Mouse (Mus musculus) embryonic fibroblast, embryonic 13.5 days (primary cell): ENCODE measurements at regions not wholly inside any gene's neighbourhood (a gene's known extent, or its start where the extent isn't known, plus 50 kb on each side); places are given as distances from the start of the nearest gene placed in this dataset.

ENCODE experiments used
- H3K27ac ChIP-seq: 2 replicates; pipeline ENCODE4 v1.5.1; 2012; ENCODE audit warnings: low read length, control low read depth, inconsistent platforms; ENCODE audit not compliant: insufficient read depth
- H3K4me1 ChIP-seq: 2 replicates; pipeline ENCODE4 v1.6.1; 2011; ENCODE audit warnings: low read length; ENCODE audit not compliant: control insufficient read depth, insufficient read depth
- H3K4me3 ChIP-seq: 2 replicates; pipeline ENCODE4 v1.5.1; 2011; ENCODE audit warnings: mild to moderate bottlenecking, control low read depth, low read length; ENCODE audit not compliant: insufficient read depth
- CTCF ChIP-seq: IDR thresholded peaks from 2 replicates; pipeline ENCODE4 v1.5.1; 2011; ENCODE audit warnings: mild to moderate bottlenecking, control low read depth, low read length, moderate library complexity, borderline replicate concordance; ENCODE audit not compliant: insufficient read depth
- POLR2A ChIP-seq: IDR thresholded peaks from 2 replicates; pipeline ENCODE4 v1.6.1; 2011; ENCODE audit warnings: low read depth, mild to moderate bottlenecking, control low read depth, low read length, moderate library complexity

DNA sequence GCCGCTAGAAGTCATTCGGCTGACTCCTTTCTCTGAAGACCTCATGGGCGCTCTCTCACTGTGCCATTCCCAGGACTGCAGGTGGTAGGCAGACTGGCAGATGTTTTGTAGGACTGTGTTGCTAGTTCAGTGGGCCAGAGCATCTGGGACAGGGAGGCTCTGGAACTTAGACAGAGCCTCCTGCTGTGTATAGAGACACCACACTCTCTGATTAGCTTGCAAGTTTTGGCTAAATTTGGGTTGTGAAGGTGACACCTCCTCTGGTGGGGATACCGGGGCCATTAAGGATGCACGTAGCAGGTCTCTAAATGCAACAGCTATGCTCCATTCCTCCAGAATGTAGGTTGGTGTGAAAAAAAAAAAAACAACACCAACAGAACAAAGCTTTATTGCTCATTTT, 171.4 kb upstream of the Ppp2r3a start:
- Histone ChIP-seq H3K27ac (no peak overlapping the region), H3K4me1 (no peaks in the 10 kb centered on the region), H3K4me3 (no peak overlapping the region)
- no peak for TF ChIP-seq CTCF
- TF ChIP-seq POLR2A, result no peak

DNA sequence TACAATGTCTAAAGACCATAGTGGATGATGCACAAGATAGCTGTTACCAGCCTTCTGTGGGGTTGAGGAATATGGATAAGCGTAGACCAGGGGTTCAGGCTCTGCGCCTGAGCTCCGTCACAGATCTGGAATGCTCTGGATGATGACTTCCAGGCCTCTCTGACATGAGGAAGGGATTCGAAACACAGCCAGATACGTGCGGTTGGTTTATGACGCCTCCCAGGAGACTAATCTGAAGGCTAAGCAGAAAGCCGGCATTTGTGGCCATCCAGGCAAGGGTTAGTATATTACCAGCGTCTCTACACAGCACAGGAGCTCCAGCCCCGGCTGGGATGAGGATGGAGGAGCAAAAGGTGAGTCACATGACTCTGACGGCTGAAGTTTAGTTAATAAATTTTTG, 170.4 kb upstream of the Ppp2r3a start:
- no peak overlapping the region for H3K27ac ChIP-seq
- TF ChIP-seq POLR2A, result no peak
- no peak for TF ChIP-seq CTCF
- H3K4me3 ChIP-seq, result no peak overlapping the region
- no peaks in the 10 kb centered on the region for H3K4me1 ChIP-seq

DNA sequence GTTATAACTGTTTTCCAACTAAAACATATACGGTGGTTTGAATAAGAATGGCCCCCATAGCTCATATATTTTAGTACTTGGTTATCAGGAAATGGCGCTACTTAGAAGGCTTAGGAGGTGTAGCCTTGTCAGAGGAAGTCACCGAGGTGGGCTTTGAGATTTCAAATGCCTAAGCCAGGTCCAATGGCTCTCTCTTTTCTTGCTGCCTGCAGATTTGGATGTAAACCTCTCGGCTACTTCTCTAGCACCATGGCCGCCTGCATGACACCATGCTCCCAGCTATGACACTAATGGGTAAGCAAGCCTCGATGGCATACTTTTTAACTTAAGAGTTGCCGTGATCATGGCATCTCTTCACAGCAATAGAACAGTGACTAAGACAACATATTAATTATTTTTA, 169.5 kb upstream of the Ppp2r3a start:
- TF ChIP-seq CTCF (no peak), POLR2A (no peak)
- H3K4me3 ChIP-seq, result no peak overlapping the region
- no peak overlapping the region for H3K27ac ChIP-seq
- no peaks in the 10 kb centered on the region for H3K4me1 ChIP-seq

DNA sequence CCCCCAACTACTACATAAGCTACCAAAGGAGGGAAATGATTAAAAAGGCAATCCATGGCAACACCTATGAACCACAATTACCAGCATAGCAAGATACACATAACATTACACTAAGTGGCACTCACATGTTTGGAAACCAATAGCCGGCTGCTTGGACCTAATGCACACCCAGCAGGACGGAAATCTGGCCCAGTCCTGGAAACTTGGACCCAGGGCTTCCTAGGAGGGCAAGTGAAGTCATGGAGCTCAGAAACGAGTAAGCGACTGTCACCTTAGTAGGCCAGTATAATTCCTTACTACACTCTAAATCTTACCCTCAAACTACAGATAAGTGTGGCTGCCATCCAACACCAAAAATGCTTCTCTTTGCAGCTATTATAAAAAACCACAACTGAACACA, 168.6 kb upstream of the Ppp2r3a start:
- no peak overlapping the region for H3K4me3 ChIP-seq
- H3K4me1 ChIP-seq, result no peaks in the 10 kb centered on the region
- TF ChIP-seq POLR2A (no peak), CTCF (no peak)
- no peak overlapping the region for H3K27ac ChIP-seq

DNA sequence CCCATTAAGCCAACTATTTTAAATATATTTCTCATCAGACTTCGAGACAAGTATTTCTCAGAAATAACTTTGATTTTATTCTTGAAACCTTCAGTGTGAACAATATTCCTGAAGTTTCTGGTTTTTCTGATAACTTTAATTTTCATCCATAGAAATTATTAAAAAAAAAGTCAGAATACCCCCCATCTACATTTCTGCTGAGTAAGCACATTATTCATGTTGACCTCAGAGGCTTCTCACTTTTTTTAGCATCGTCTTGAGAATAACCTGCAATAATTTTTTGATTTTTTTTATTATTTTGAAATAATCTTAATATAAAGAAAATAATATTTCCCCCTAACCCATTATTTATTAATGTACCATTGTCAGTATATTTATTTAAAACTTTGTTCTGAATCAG, 166.1 kb upstream of the Ppp2r3a start:
- TF ChIP-seq POLR2A (no peak), CTCF (no peak)
- no peaks in the 10 kb centered on the region for H3K4me1 ChIP-seq
- no peak overlapping the region for H3K27ac ChIP-seq
- no peak overlapping the region for H3K4me3 ChIP-seq

DNA sequence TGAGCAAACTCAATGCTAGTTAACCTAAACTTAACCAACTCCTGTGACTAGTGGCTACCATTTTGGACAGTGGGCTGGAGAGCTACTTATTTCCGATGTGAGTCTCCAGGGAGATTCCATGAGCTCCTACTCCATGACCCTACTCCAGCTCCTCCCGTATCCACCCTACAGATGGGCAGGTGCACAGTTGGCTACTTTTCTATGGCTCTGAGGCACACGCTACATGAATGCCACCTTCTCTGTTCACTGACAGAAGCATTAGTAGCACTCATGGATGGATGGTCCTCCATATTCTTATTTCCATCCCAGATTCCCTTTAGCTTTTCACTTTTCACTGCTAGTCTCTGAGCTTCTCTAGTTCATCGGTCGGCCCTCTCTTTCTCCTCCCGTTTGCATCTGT, 164.7 kb upstream of the Ppp2r3a start:
- Histone ChIP-seq H3K4me3 (no peak overlapping the region), H3K4me1 (no peaks in the 10 kb centered on the region), H3K27ac (no peak overlapping the region)
- TF ChIP-seq POLR2A, result no peak
- no peak for TF ChIP-seq CTCF

DNA sequence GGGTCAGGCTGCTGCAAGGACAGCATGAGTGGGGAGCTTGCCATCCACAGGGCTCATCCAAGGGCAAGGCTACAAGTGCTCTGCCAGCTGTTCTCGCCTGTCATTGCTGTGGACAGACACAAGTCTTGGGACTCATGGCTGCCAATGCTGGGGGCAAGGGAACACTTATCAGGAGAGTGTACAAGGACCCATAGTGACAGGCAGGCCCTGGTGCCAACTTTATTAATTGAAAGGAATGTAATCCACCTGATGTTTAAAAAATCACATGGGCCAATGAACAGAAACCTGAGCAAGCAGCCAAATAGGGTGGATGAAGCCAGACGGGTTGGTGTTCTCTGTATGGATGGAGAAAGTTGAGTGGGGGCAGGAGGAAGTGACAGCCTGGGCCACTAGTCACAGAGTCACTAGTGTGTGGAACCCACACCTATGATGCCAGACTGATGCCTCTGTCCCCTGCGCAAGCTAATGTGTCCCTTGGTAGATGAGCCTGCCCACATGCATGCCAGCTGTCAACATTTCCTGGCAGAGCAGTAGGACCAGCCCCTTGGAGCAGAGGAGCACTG, 161.6 kb upstream of the Ppp2r3a start:
- no peaks in the 10 kb centered on the region for H3K4me1 ChIP-seq
- no peak for TF ChIP-seq POLR2A
- TF ChIP-seq CTCF, result no peak
- no peak overlapping the region for H3K4me3 ChIP-seq
- H3K27ac ChIP-seq, result no peak overlapping the region

DNA sequence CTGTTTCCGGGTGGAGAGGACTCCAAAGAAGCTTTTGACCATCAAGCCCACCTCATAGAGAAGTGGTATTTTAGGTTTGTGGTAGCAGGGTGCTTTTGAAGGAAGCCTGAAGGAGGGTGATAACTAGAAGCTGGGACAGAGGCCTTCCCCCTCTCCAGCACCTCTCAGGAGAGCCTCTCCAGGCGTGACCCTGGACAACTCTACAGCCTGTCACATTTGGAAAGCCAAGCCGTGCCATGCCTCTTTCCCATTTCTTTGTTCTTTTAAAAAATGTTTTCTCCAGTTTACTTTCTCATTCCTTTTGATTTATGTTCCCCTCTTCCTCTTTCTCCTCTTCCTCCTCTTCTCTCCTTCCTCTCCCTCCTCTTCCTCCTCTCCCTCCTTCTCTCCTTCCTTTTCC, 160.4 kb upstream of the Ppp2r3a start:
- H3K4me1 ChIP-seq, result no peaks in the 10 kb centered on the region
- no peak for TF ChIP-seq CTCF
- TF ChIP-seq POLR2A, result no peak
- H3K4me3 ChIP-seq, result no peak overlapping the region
- no peak overlapping the region for H3K27ac ChIP-seq

DNA sequence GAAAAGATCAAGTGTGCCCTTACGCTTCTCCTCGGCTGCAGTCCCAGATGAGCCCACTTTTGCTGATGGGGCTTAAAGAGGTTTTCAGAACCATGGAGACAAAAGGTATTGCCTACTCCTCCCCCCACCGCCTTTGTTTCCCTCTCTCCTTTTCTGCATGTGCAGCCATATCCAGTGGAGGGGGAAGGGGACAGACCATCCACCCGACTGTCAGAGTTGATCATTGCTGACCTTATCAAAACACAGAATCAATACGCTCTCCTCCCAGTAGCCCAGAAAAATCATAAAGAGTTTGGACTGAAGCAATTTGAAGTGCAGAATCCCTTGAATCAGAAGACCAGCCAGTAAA, 159.9 kb upstream of the Ppp2r3a start:
- TF ChIP-seq POLR2A, result no peak
- no peak for TF ChIP-seq CTCF
- H3K27ac ChIP-seq, result no peak overlapping the region
- no peaks in the 10 kb centered on the region for H3K4me1 ChIP-seq
- no peak overlapping the region for H3K4me3 ChIP-seq

DNA sequence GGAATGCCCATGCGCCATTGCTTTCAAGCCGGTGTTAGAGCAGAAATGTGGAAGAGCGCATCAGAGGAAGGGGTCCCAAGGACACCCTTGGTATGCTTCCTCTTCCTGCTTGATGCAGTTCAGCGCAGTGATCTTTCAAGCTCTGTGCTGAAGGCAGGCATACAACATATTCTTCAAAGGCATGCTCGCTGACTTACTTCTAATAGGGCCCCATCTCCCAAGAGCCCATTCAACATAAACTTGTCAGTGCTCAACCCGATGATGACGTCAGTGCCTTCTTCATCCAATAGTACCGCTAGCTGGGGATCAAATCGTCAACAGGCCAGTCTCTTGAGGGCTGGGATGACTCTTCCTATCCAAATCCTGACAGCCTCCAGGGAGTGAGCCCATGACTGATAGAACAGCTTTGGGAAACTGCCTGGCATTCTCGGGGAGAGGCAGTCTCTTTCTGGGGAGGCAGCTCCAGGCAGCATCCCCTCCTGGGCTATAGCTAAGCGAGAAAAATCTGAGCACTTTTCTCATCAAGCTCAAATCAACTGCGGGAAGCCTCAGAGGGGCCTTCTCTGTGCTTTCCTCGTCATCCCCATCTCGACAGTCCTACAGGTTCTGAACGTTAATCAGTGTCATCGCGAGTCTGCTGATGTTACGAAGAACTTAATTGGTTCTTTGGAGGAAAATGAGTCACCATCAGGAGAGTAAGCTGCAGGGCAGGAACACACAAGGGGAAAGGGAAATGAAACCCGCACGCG, 159.4 kb upstream of the Ppp2r3a start:
- no peak overlapping the region for H3K27ac ChIP-seq
- no peaks in the 10 kb centered on the region for H3K4me1 ChIP-seq
- H3K4me3 ChIP-seq, result no peak overlapping the region
- TF ChIP-seq CTCF, result no peak
- TF ChIP-seq POLR2A, result no peak
